Comparison of ENCODE assay signal across 8 mouse cellular contexts in genomic region chr6:124414150-124414926, GRCm38 (mm10). TPM values are rescaled to one million over a fixed set of nuclear protein-coding genes. Genes with fewer than 3 reads are reported as not detected.
DNase-seq lines count a peak whose midpoint lies in the region; ATAC-seq lines count a peak whose summit lies in the region.

No protein-coding gene starts in this region.

- no peaks in the 10 kb centered on the region for H3K9me3 ChIP-seq in forebrain, embryonic 15.5 days
- no peaks in the 10 kb centered on the region for H3K9me3 ChIP-seq in hindbrain, embryonic 15.5 days
- H3K9me3 ChIP-seq in limb, embryonic 11.5 days (ENCODE audit: control insufficient read depth, low read length), result no peaks in the 10 kb centered on the region
- no peaks in the 10 kb centered on the region for H3K9me3 ChIP-seq in midbrain, embryonic 11.5 days (ENCODE audit: control insufficient read depth, low read length)

- H3K9ac ChIP-seq in forebrain, embryonic 15.5 days (replicated peaks), result peak overlapping the region; percentile 78
- H3K9ac ChIP-seq in hindbrain, embryonic 15.5 days, result peak overlapping the region; percentile 67
- peak overlapping the region; percentile 72 for H3K9ac ChIP-seq in limb, embryonic 11.5 days (ENCODE audit: low read length)
- peak overlapping the region; percentile 81 for H3K9ac ChIP-seq in midbrain, embryonic 11.5 days (ENCODE audit: low read length)

- peak overlapping the region; percentile 79 for H3K27ac ChIP-seq in forebrain, embryonic 15.5 days (replicated peaks)
- peak overlapping the region; percentile 85 for H3K27ac ChIP-seq in hindbrain, embryonic 15.5 days (replicated peaks)
- H3K27ac ChIP-seq in limb, embryonic 11.5 days (replicated peaks; ENCODE audit: low read depth, low read length), result no peak overlapping the region
- peak overlapping the region; percentile 26 for H3K27ac ChIP-seq in midbrain, embryonic 11.5 days (ENCODE audit: low read depth, low read length)

- H3K4me2 ChIP-seq in forebrain, embryonic 15.5 days (replicated peaks), result peak overlapping the region; percentile 77
- peak overlapping the region; percentile 64 for H3K4me2 ChIP-seq in hindbrain, embryonic 15.5 days
- H3K4me2 ChIP-seq in limb, embryonic 11.5 days (ENCODE audit: low read depth, severe bottlenecking), result peak overlapping the region; percentile 58
- peak overlapping the region; percentile 67 for H3K4me2 ChIP-seq in midbrain, embryonic 11.5 days

- peaks cover 16% of the 10 kb centered on the region; the same call in 1 of the 2 replicates for H3K36me3 ChIP-seq in forebrain, embryonic 15.5 days
- H3K36me3 ChIP-seq in hindbrain, embryonic 15.5 days, result peaks cover 12% of the 10 kb centered on the region
- H3K36me3 ChIP-seq in limb, embryonic 11.5 days (ENCODE audit: control insufficient read depth, insufficient read depth, low read length), result no peaks in the 10 kb centered on the region; the same call in none of the 2 replicates
- H3K36me3 ChIP-seq in midbrain, embryonic 11.5 days (ENCODE audit: control insufficient read depth, insufficient read depth, low read length), result no peaks in the 10 kb centered on the region

- H3K4me1 ChIP-seq in forebrain, embryonic 15.5 days, result peaks cover 29% of the 10 kb centered on the region
- peaks cover 23% of the 10 kb centered on the region for H3K4me1 ChIP-seq in hindbrain, embryonic 15.5 days (replicated peaks)
- H3K4me1 ChIP-seq in limb, embryonic 11.5 days (ENCODE audit: control insufficient read depth, insufficient read depth, low read length), result no peaks in the 10 kb centered on the region
- H3K4me1 ChIP-seq in midbrain, embryonic 11.5 days (ENCODE audit: control insufficient read depth, insufficient read depth, low read length), result no peaks in the 10 kb centered on the region; the same call in 1 of the 2 replicates

- peak; percentile 70 for ATAC-seq in forebrain, embryonic 15.5 days (replicated peaks)
- ATAC-seq in hindbrain, embryonic 15.5 days (ENCODE audit: low FRiP score, low read depth), result peak; percentile 44
- ATAC-seq in limb, embryonic 11.5 days (ENCODE audit: insufficient number of reproducible peaks, low FRiP score, low TSS enrichment, low read depth), result peak; percentile 61
- peak; percentile 70 for ATAC-seq in midbrain, embryonic 11.5 days (ENCODE audit: low FRiP score)

- 2% methylated on average over 42 of the region's 45 CpGs for WGBS in forebrain, embryonic 15.5 days
- under 1% methylated on average over 41 of the region's 45 CpGs for WGBS in hindbrain, embryonic 15.5 days
- 4% methylated on average over 41 of the region's 45 CpGs for WGBS in limb, embryonic 11.5 days
- WGBS in midbrain, embryonic 11.5 days, result 3% methylated on average over 41 of the region's 45 CpGs

- H3K4me3 ChIP-seq in forebrain, embryonic 15.5 days, result peak overlapping the region; percentile 80
- H3K4me3 ChIP-seq in hindbrain, embryonic 15.5 days, result peak overlapping the region; percentile 81
- H3K4me3 ChIP-seq in limb, embryonic 11.5 days (ENCODE audit: low read depth, low read length), result peak overlapping the region; percentile 61
- peak overlapping the region; percentile 88 for H3K4me3 ChIP-seq in midbrain, embryonic 11.5 days (ENCODE audit: low read depth, low read length)

- peak; percentile 49 to 56 for DNase-seq in thymus, adult 18-20 months
- DNase-seq in thymus, postnatal 25 days, result no peak
- peak; percentile 52 to 70 for DNase-seq in cerebellum, adult 18-20 months
- DNase-seq in limb, embryonic 11.5 days (ENCODE audit: low spot score), result no peak
- DNase-seq in midbrain, embryonic 11.5 days (ENCODE audit: low spot score, missing footprints), result peak; percentile 95
- peak; percentile 62 to 65 for DNase-seq in spleen, postnatal 10 days (ENCODE audit: low spot score in 2 of 2)

- H3K27me3 ChIP-seq in forebrain, embryonic 15.5 days, result no peaks in the 10 kb centered on the region
- H3K27me3 ChIP-seq in hindbrain, embryonic 15.5 days, result no peaks in the 10 kb centered on the region
- H3K27me3 ChIP-seq in limb, embryonic 11.5 days (ENCODE audit: control insufficient read depth, insufficient read depth, low read length), result no peaks in the 10 kb centered on the region
- no peaks in the 10 kb centered on the region for H3K27me3 ChIP-seq in midbrain, embryonic 11.5 days (ENCODE audit: control insufficient read depth, insufficient read depth, low read length)

RNA-seq across cellular contexts. Expression of gene Pex5, which starts 0.5 kb away (rescaled TPM):
- polyA plus RNA-seq in forebrain, embryonic 15.5 days (2015; fragmentation: Nextera tagmentation; extraction: Ambion mirVana), result 82.9 and 84.4 TPM in 2 replicates
- polyA plus RNA-seq in hindbrain, embryonic 15.5 days (2015; fragmentation: Nextera tagmentation; extraction: Ambion mirVana), result 63.5 and 69.6 TPM in 2 replicates
- polyA plus RNA-seq in limb, embryonic 11.5 days (2014; fragmentation: Nextera tagmentation; extraction: Ambion mirVana), result 35.9 and 40.5 TPM in 2 replicates
- polyA plus RNA-seq in midbrain, embryonic 11.5 days (2014; fragmentation: Nextera tagmentation; extraction: Ambion mirVana), result 36.4 and 39.6 TPM in 2 replicates

RNA-seq across cellular contexts. Expression of gene Clstn3, which starts 50.3 kb away (rescaled TPM):
- polyA plus RNA-seq in forebrain, embryonic 15.5 days (2015; fragmentation: Nextera tagmentation; extraction: Ambion mirVana), result 54.7 and 62.1 TPM in 2 replicates
- 138 and 148 TPM in 2 replicates for polyA plus RNA-seq in hindbrain, embryonic 15.5 days (2015; fragmentation: Nextera tagmentation; extraction: Ambion mirVana)
- polyA plus RNA-seq in limb, embryonic 11.5 days (2014; fragmentation: Nextera tagmentation; extraction: Ambion mirVana), result 4.3 and 4.4 TPM in 2 replicates
- 10.3 and 10.5 TPM in 2 replicates for polyA plus RNA-seq in midbrain, embryonic 11.5 days (2014; fragmentation: Nextera tagmentation; extraction: Ambion mirVana)

Comparison
In these comparisons a context has a peak if more than half of its experiments do, and no peak if none do; other contexts are left out.
1. DNase-seq: peak in thymus, adult 18-20 months (2 of 2), cerebellum, adult 18-20 months (2 of 2), midbrain, embryonic 11.5 days (single experiment) and spleen, postnatal 10 days (2 of 2); none in thymus, postnatal 25 days (single experiment) and limb, embryonic 11.5 days (single experiment).
2. Peak in every context shown above with its lines, with median percentiles within 50 percentile points of each other: ATAC-seq, H3K4me2 ChIP-seq, H3K4me3 ChIP-seq and H3K9ac ChIP-seq.